Mouse (Mus musculus): Measurements from ENCODE around the gene Tmem88.

The Tmem88 gene

GRCm38 (mm10) chr11:69364376-69364775 is 33.7 kb downstream of the Tmem88 start:
- no peak for DNase-seq (ENCODE audit: low read depth, low spot score)

GRCm38 (mm10) chr11:69362479-69362878 is 35.6 kb downstream of the Tmem88 start:
- DNase-seq (ENCODE audit: low read depth, low spot score), result no peak

GRCm38 (mm10) chr11:69362021-69362420 is 36.0 kb downstream of the Tmem88 start:
- no peak for DNase-seq (ENCODE audit: low read depth, low spot score)

GRCm38 (mm10) chr11:69357690-69358089 is 40.3 kb downstream of the Tmem88 start:
- DNase-seq (ENCODE audit: low read depth, low spot score), result peak; percentile 72

GRCm38 (mm10) chr11:69356544-69356943 is 41.5 kb downstream of the Tmem88 start:
- no peak for DNase-seq (ENCODE audit: low read depth, low spot score)
